ENCODE assay signal across 16 mouse cellular contexts in the genomic region with DNA sequence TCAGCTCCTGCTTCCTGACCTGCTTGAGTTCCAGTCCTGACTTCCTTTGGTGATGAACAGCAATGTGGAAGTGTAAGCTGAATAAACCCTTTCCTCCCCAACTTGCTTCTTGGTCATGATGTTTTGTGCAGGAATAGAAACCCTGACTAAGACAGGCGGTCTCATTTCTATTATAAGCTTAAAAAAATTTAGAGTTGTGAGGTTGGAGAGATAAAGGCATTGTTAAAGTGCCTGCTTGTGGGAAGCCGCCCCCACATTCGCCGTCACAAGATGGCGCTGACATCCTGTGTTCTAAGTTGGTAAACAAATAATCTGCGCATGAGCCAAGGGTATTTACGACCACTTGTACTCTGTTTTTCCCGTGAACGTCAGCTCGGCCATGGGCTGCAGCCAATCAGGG. TPM values are rescaled to one million over a fixed set of nuclear protein-coding genes. Genes with fewer than 3 reads are reported as not detected.
DNase-seq lines count a peak whose midpoint lies in the region; ATAC-seq lines count a peak whose summit lies in the region.
"Not testable (repeated sequence)": the region's sequence is repeated elsewhere in the genome, so short reads cannot be mapped to it uniquely, and the experiment has no call there.
"Had no signal": no experiment of that assay in that cellular context is flagged by ENCODE, and none has a peak within 500 bp of the region (broad histone marks: within the 10 kb centered on the region; RNA-seq: fewer than 3 reads in every experiment).

No protein-coding gene starts in this region.

- H3K4me3 ChIP-seq in liver, embryonic 15.5 days (replicated peaks) = not testable (repeated sequence)

- not testable (repeated sequence) for H3K27ac ChIP-seq in liver, embryonic 15.5 days (replicated peaks)

- not testable (repeated sequence) for H3K9ac ChIP-seq in liver, embryonic 15.5 days

- not testable (repeated sequence) for H3K4me2 ChIP-seq in liver, embryonic 15.5 days

- DNase-seq in 416B (ENCODE audit: low read depth) (peak; percentile 61), MN1 (ENCODE audit: low spot score) (peak; percentile 54)
- DNase-seq in CD4-positive, CD25-positive, alpha-beta regulatory T cell, adult 2 months (ENCODE audit: low read depth, low spot score) = peak; percentile 32
- peak; percentile 29 for DNase-seq in c-Kit-positive CD71-positive TER-119-negative erythroid progenitor cells, embryonic 14.5 days (ENCODE audit: low read depth)
- peak; percentile 35 for DNase-seq in forelimb bud, embryonic 11.5 days (ENCODE audit: low read depth, low spot score)
- peak; percentile 35 for DNase-seq in naive thymus-derived CD4-positive, alpha-beta T cell, adult 2 months (ENCODE audit: low read depth)

- 0 out of 2 replicates have a peak, but pooled peaks have one; percentile 15 for ATAC-seq in liver, embryonic 15.5 days (ENCODE audit: insufficient read depth)

- not testable (repeated sequence) for H3K27me3 ChIP-seq in liver, embryonic 15.5 days

- H3K9me3 ChIP-seq in liver, embryonic 15.5 days (replicated peaks) = not testable (repeated sequence)

- not testable (repeated sequence) for H3K36me3 ChIP-seq in liver, embryonic 15.5 days (replicated peaks)

- peaks cover 17% of the 10 kb centered on the region for H3K4me1 ChIP-seq in liver, embryonic 15.5 days (replicated peaks)

- WGBS in liver, embryonic 15.5 days (ENCODE audit: insufficient replicate concordance) = 84% methylated on average over 7 of the region's 10 CpGs

RNA-seq across cellular contexts. Expression of a gene that starts 13.9 kb away (rescaled TPM):
- polyA plus RNA-seq in liver, embryonic 15.5 days (2015; fragmentation: Nextera tagmentation; extraction: Ambion mirVana) = 11.1 and 12.5 TPM in 2 replicates
- polyA plus RNA-seq: embryonic facial prominence, embryonic 14.5 days; forebrain, embryonic 14.5 days had no signal

RNA-seq across cellular contexts. Expression of a gene that starts 21.9 kb away (rescaled TPM):
- polyA plus RNA-seq in liver, embryonic 15.5 days (2015; fragmentation: Nextera tagmentation; extraction: Ambion mirVana) = 54.1 and 54.2 TPM in 2 replicates
- polyA plus RNA-seq: activated CD4-positive, CD25-positive, alpha-beta regulatory T cell, adult 4 months; embryonic facial prominence, embryonic 14.5 days; forebrain, embryonic 11.5 days; forebrain, embryonic 14.5 days; forebrain, postnatal 0 days; G1E; hindbrain, embryonic 10.5 days; hindbrain, embryonic 13.5 days; hindbrain, embryonic 16.5 days had no signal

RNA-seq across cellular contexts. Expression of a gene that starts 58.5 kb away (rescaled TPM):
- polyA plus RNA-seq in liver, embryonic 15.5 days (2015; fragmentation: Nextera tagmentation; extraction: Ambion mirVana) = 13.6 and 14.8 TPM in 2 replicates
